Mouse (Mus musculus): ENCODE results near the gene Kmt2b.
A peak's percentile ranks its signal among the peaks of the same experiment; 100 is the strongest.

DNA sequence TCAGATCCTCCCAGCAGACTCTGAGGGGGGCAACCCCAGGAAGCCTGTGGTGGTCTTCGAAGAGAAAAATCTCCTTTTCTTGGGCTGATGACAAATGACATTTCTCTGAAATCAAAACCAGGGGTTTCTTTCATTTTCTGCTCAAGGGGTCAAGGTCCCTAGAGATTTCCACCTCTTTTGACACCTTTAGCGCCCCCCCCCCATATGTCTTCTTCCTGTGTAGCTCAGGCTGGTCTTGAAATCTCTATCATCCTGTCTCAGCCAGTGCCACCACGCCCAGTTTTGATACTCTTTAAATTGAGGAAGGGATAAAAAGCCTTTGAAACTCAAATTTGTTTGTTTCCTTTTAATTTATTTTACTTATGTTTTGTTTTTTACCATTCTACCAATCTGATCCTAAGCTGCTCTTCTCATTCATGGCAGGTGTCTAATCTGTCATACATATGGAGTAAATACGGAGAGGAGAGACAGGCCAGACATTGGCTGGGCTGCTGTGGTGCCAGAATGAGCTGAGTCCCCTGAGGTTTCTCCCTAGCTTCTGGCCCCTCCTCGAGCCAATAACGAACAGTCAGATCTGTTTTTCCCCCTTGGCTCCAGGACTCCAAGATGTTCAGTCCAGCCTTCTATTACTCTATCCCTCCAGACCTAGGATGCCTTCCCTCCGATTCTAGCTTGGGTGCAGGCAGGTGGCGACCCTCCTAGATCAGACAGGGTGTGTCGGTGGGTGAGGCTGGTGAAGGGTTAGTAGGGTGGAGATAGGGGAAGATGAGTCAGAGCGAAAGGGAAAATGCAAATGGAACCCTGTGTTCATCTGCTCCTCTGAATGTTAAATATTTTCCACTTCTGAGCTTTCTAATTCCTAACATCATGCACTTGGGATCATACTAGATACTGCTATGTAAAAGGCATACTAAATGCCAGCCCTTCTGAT, 5.3 kb upstream of the Kmt2b start:
- TF ChIP-seq ZKSCAN1 (IDR thresholded peaks at IDR 0.05; ENCODE audit: borderline replicate concordance, low read depth, low read length), result no peak
- TF ChIP-seq NRF1 (IDR thresholded peaks at IDR 0.05; ENCODE audit: low read depth, low read length), result no peak
- no peak for TF ChIP-seq CTCF (conservative IDR thresholded peaks at IDR 0.05 in 1 of 2, IDR thresholded peaks at IDR 0.05 in 1 of 2; ENCODE audit: low read depth in 2 of 2, low read length in 2 of 2)
- peak; percentile 72 for TF ChIP-seq POLR2A (IDR thresholded peaks at IDR 0.05; ENCODE audit: low read depth, low read length)
- peak; percentile 67 for TF ChIP-seq ETS1 (conservative IDR thresholded peaks at IDR 0.05; ENCODE audit: low read depth, low read length)
- no peak; the same call in 1 of the 2 replicates for TF ChIP-seq MAX (IDR thresholded peaks at IDR 0.05; ENCODE audit: low read length)
